Mouse (Mus musculus): ENCODE results near the gene Rffl. TPM values are rescaled to one million over a fixed set of nuclear protein-coding genes. Genes with fewer than 3 reads are reported as not detected.

Gene Rffl
- polyA plus RNA-seq, 1 experiment from 2014 or later, result 8.9 TPM

DNA sequence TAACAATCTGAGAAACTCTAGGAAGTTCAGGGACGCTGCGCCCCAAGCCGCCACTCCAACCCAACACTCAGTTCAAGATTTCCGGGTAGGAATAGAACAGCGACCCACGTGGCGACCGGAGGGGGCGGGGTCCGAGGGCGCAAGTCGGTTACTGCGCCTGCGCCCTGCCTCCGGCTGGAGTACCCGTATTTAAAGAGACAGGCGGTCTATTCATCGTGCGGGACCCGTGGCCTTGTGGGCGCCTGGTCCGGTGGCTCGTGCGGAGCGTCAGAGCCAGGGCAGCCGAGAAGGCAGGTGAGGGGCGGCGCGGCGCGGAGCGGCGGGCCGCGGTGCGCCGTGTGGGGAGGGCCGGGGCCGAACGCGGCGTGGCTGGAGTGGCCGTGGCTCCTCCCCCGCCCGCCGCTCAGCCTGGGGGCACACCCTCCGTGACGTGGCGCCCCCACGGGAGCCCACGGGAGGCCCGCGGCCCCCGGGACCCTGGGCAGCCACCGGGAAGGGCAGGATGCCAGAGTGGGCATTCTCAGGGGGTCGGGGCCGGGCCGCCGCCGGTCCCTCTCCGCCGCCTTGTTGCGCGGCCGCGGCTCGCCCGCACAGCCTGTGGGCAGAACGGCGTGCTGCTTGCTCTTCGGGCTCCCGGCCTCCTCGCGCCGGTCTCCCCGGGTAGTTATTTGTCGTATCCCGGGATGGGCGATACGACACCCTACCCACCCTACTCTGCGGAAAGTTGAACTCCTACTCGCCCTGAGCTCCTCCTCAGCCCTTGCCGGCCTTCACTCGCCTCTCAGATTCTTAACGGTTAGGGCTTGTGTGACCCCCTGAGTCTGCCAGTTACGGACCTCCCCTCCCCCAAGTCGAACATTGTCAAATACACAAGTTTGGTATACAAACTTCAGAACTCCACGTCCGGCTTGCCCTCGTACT, 89.8 kb downstream of the Rffl start, which contains the start of gene Lig3:
TSS of gene Lig3 (plus strand) at position 126 of the 921 bp plus-strand sequence.
- Histone ChIP-seq H3K9me3 (ENCODE audit: control insufficient read depth, low read length) (no peaks in the 10 kb centered on the region), H3K4me3 (ENCODE audit: low read depth, low read length) (peak within 1 kb of the TSS; percentile 97), H3K27me3 (ENCODE audit: control insufficient read depth, insufficient read depth, low read length) (no peaks in the 10 kb centered on the region), H3K9ac (ENCODE audit: low read length) (peak within 1 kb of the TSS; percentile 97), H3K27ac (ENCODE audit: low read depth, low read length) (peak within 1 kb of the TSS; percentile 89), H3K36me3 (ENCODE audit: control insufficient read depth, insufficient read depth, low read length) (peaks cover 9% of the 10 kb centered on the region), H3K4me1 (ENCODE audit: control insufficient read depth, insufficient read depth, low read length) (peaks cover 12% of the 10 kb centered on the region), H3K4me2 (peak within 1 kb of the TSS; percentile 79)
- peak; percentile 99 for DNase-seq (ENCODE audit: low spot score, missing footprints)
- under 1% methylated on average over 77 of the region's 90 CpGs for WGBS
- peak; percentile 96 for ATAC-seq (ENCODE audit: low FRiP score)

- Histone ChIP-seq H3K4me2 (peak overlapping the region; percentile 79), H3K9ac (ENCODE audit: low read length) (peak overlapping the region; percentile 97), H3K4me1 (ENCODE audit: control insufficient read depth, insufficient read depth, low read length) (peaks cover 12% of the 10 kb centered on the region), H3K27me3 (ENCODE audit: control insufficient read depth, insufficient read depth, low read length) (no peaks in the 10 kb centered on the region), H3K36me3 (ENCODE audit: control insufficient read depth, insufficient read depth, low read length) (peaks cover 6% of the 10 kb centered on the region), H3K27ac (ENCODE audit: low read depth, low read length) (no peak overlapping the region), H3K9me3 (ENCODE audit: control insufficient read depth, low read length) (no peaks in the 10 kb centered on the region), H3K4me3 (ENCODE audit: low read depth, low read length) (peak overlapping the region; percentile 97)
- peak; percentile 85 for DNase-seq (ENCODE audit: low spot score, missing footprints)
- WGBS, result 60% methylated on average over 5 of the region's 5 CpGs
- ATAC-seq (ENCODE audit: low FRiP score), result no peak
Measured at GRCm38 (mm10) chr11:82780134-82780533, 90.9 kb downstream of the Rffl start.

DNA sequence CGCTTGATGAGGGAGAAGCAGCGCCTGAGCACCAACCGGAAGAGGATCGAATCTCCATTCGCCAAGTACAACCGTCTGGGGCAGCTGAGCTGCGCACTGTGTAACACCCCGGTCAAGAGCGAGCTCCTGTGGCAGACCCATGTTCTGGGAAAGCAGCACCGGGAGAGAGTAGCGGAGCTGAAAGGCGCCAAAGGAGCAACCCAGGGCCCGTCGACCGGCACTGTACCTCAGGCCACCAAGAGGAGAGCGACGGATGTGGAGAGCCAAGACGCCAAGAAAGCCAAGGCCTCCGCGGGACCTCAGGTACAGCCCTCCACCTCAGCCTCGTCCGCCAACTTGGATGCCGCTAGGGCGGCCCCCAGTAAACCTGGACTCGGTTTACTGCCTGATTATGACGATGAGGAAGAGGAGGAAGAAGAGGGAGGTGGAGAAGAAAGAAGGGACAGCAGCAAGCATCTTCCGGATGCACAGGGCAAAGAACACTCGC, 106.5 kb downstream of the Rffl start:
- peak overlapping the region; percentile 93 for H3K4me3 ChIP-seq (ENCODE audit: low read depth, low read length)
- peak; percentile 77 for ATAC-seq (ENCODE audit: low FRiP score)
- peak; percentile 96 for DNase-seq (ENCODE audit: low spot score, missing footprints)
- H3K36me3 ChIP-seq (ENCODE audit: control insufficient read depth, insufficient read depth, low read length), result no peaks in the 10 kb centered on the region
- H3K27ac ChIP-seq (ENCODE audit: low read depth, low read length), result peak overlapping the region; percentile 27; the same call in 1 of the 2 replicates
- peaks cover 15% of the 10 kb centered on the region; the same call in 1 of the 2 replicates for H3K4me1 ChIP-seq (ENCODE audit: control insufficient read depth, insufficient read depth, low read length)
- WGBS, result 0% methylated on average over 28 of the region's 28 CpGs
- no peaks in the 10 kb centered on the region for H3K27me3 ChIP-seq (ENCODE audit: control insufficient read depth, insufficient read depth, low read length)
- H3K9ac ChIP-seq (ENCODE audit: low read length), result peak overlapping the region; percentile 93
- H3K4me2 ChIP-seq, result peak overlapping the region; percentile 74
- no peaks in the 10 kb centered on the region for H3K9me3 ChIP-seq (ENCODE audit: control insufficient read depth, low read length)

DNA sequence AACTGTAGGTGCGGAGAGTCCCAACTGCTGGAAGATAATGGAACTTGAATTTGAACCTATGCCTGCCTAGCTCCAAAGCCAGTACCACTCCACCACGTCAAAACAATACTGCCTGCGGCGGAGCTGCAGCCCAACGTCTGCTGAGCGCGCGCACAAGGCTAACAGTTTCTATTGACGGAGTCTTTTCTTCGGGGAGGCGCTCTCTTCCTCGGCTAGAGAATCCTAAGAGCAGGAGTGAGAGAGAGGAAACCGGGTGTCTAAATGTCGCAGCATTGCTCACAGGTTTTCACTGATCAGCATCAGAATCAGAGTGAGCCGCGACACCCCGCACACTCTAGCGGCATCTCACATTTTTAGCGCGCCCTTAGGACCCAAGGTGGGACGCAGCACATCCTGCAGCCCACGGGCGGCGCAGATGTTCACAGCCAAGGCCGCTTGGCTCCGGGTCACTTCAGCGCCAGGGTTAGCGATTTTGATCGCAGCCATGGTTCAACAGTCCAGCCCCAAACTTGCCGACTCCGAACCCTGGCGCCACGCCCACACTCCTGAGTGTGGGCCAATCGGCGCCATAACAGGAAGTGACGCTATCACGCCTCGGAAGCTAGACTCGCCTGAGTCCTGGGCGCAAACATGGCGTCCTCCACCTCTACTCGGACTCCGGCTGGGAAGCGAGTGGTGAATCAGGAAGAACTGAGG, 107.1 kb downstream of the Rffl start, which contains the start of the genes Cct6b and Zfp830:
TSS of gene Cct6b (minus strand) at position 580 of the 696 bp plus-strand sequence.
TSS of gene Zfp830 (plus strand) at position 604 of the 696 bp plus-strand sequence.
- peaks cover 15% of the 10 kb centered on the region; the same call in 1 of the 2 replicates for H3K4me1 ChIP-seq (ENCODE audit: control insufficient read depth, insufficient read depth, low read length)
- no peaks in the 10 kb centered on the region for H3K36me3 ChIP-seq (ENCODE audit: control insufficient read depth, insufficient read depth, low read length)
- no peaks in the 10 kb centered on the region for H3K27me3 ChIP-seq (ENCODE audit: control insufficient read depth, insufficient read depth, low read length)
- H3K9ac ChIP-seq (ENCODE audit: low read length), result peak within 1 kb of the TSS; percentile 93
- H3K4me3 ChIP-seq (ENCODE audit: low read depth, low read length), result peak within 1 kb of the TSS; percentile 93
- peak; percentile 100 for ATAC-seq (ENCODE audit: low FRiP score)
- H3K9me3 ChIP-seq (ENCODE audit: control insufficient read depth, low read length), result no peaks in the 10 kb centered on the region
- WGBS, result under 1% methylated on average over 44 of the region's 44 CpGs
- H3K27ac ChIP-seq (ENCODE audit: low read depth, low read length), result peak within 1 kb of the TSS; percentile 79
- DNase-seq (ENCODE audit: low spot score, missing footprints), result peak; percentile 98
- peak within 1 kb of the TSS; percentile 74 for H3K4me2 ChIP-seq

- H3K9me3 ChIP-seq (ENCODE audit: control insufficient read depth, low read length), result no peaks in the 10 kb centered on the region
- ATAC-seq (ENCODE audit: low FRiP score) (no peak), DNase-seq (ENCODE audit: low spot score, missing footprints) (no peak)
- peak overlapping the region; percentile 93 for H3K9ac ChIP-seq (ENCODE audit: low read length)
- no peak overlapping the region for H3K27ac ChIP-seq (ENCODE audit: low read depth, low read length)
- peak overlapping the region; percentile 93 for H3K4me3 ChIP-seq (ENCODE audit: low read depth, low read length)
- WGBS, result 14% methylated on average over 4 of the region's 4 CpGs
- peak overlapping the region; percentile 74 for H3K4me2 ChIP-seq
- H3K27me3 ChIP-seq (ENCODE audit: control insufficient read depth, insufficient read depth, low read length), result no peaks in the 10 kb centered on the region
- no peaks in the 10 kb centered on the region for H3K36me3 ChIP-seq (ENCODE audit: control insufficient read depth, insufficient read depth, low read length)
- H3K4me1 ChIP-seq (ENCODE audit: control insufficient read depth, insufficient read depth, low read length), result peaks cover 15% of the 10 kb centered on the region; the same call in 1 of the 2 replicates
Measured at GRCm38 (mm10) chr11:82763261-82763660, 107.7 kb downstream of the Rffl start.

GRCm38 (mm10) chr11:82762286-82762829, 108.7 kb downstream of the Rffl start:
- DNase-seq (ENCODE audit: low spot score, missing footprints) (no peak), ATAC-seq (ENCODE audit: low FRiP score) (no peak)
- Histone ChIP-seq H3K9me3 (ENCODE audit: control insufficient read depth, low read length) (no peaks in the 10 kb centered on the region), H3K27ac (ENCODE audit: low read depth, low read length) (no peak overlapping the region), H3K4me1 (ENCODE audit: control insufficient read depth, insufficient read depth, low read length) (peaks cover 15% of the 10 kb centered on the region; the same call in 1 of the 2 replicates), H3K27me3 (ENCODE audit: control insufficient read depth, insufficient read depth, low read length) (no peaks in the 10 kb centered on the region), H3K4me3 (ENCODE audit: low read depth, low read length) (no peak overlapping the region), H3K9ac (ENCODE audit: low read length) (no peak overlapping the region), H3K36me3 (ENCODE audit: control insufficient read depth, insufficient read depth, low read length) (no peaks in the 10 kb centered on the region), H3K4me2 (no peak overlapping the region)
- WGBS, result 87% methylated on average over 6 of the region's 6 CpGs

DNA sequence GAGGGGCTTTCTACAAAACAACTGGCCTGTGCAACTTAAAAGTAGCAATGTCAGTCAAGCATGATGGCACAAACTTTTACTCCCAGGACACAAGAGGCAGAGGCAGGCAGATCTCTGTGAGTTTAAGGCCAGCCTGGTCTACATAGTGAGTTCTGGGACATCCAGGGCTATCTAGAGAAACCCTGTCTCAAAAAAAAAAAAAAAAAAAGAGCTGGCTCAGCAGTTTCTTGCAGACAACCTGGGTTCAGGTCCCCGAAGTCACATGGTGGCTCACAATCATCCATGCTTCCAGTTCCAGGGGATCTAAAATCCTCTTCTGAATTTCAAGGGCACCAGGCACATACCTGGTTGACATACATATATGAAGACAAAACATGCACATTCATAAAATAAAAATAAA, 115.1 kb downstream of the Rffl start:
- Histone ChIP-seq H3K9ac (ENCODE audit: low read length) (no peak overlapping the region), H3K9me3 (ENCODE audit: control insufficient read depth, low read length) (no peaks in the 10 kb centered on the region), H3K36me3 (ENCODE audit: control insufficient read depth, insufficient read depth, low read length) (no peaks in the 10 kb centered on the region), H3K4me3 (ENCODE audit: low read depth, low read length) (no peak overlapping the region), H3K27me3 (ENCODE audit: control insufficient read depth, insufficient read depth, low read length) (no peaks in the 10 kb centered on the region), H3K27ac (ENCODE audit: low read depth, low read length) (no peak overlapping the region), H3K4me1 (ENCODE audit: control insufficient read depth, insufficient read depth, low read length) (no peaks in the 10 kb centered on the region), H3K4me2 (no peak overlapping the region)
- DNase-seq (ENCODE audit: low spot score, missing footprints), result no peak
- WGBS, result 85% methylated on average over 1 of the region's 1 CpGs
- no peak for ATAC-seq (ENCODE audit: low FRiP score)

All from midbrain, embryonic 11.5 days (tissue).